Mouse (Mus musculus): Measurements from ENCODE around the gene Hmg20b. TPM values are rescaled to one million over a fixed set of nuclear protein-coding genes. Genes with fewer than 3 reads are reported as not detected.

Hmg20b gene
- polyA plus RNA-seq, 1 experiment from 2014 or later, result 118 TPM

- H3K27me3 ChIP-seq, result no peaks in the 10 kb centered on the region
- ATAC-seq, result no peak
- no peak for DNase-seq (ENCODE audit: low read depth, low spot score)
- ChIA-PET POLR2A (no interaction called here), CTCF (no interaction called here)
- in situ Hi-C loops (cut with MboI; ENCODE audit: low pct_unique_long_range_greater_than_20kb), result no loop called here
- TF ChIP-seq CTCF (IDR thresholded peaks at IDR 0.05), result no peak
These were observed 22.3 kb downstream of the Hmg20b start for GRCm38 (mm10) chr10:81327959-81328358.

- POLR2A ChIA-PET, result no interaction called here
- in situ Hi-C loops (cut with MboI; ENCODE audit: low pct_unique_long_range_greater_than_20kb), result no loop called here
- no peaks in the 10 kb centered on the region for H3K27me3 ChIP-seq
- no peak for DNase-seq (ENCODE audit: low read depth, low spot score)
- no peak for TF ChIP-seq CTCF (IDR thresholded peaks at IDR 0.05)
- CTCF ChIA-PET, result interaction anchor here (1.3 kb wide), 1 partner anchor 34 kb away, joined by 3 read pairs; the partner anchor contains the start of gene Pip5k1c
- no peak for ATAC-seq
These were observed 23.4 kb downstream of the Hmg20b start for GRCm38 (mm10) chr10:81326858-81327257.

- in situ Hi-C loops (cut with MboI; ENCODE audit: low pct_unique_long_range_greater_than_20kb), result no loop called here
- no peaks in the 10 kb centered on the region for H3K27me3 ChIP-seq
- no peak for DNase-seq (ENCODE audit: low read depth, low spot score)
- TF ChIP-seq CTCF (IDR thresholded peaks at IDR 0.05), result no peak
- ATAC-seq, result no peak
- POLR2A ChIA-PET, result no interaction called here
- CTCF ChIA-PET, result no interaction called here
These were observed 24.5 kb downstream of the Hmg20b start for GRCm38 (mm10) chr10:81325781-81326180.

GRCm38 (mm10) chr10:81325176-81325575 is 25.1 kb downstream of the Hmg20b start:
- TF ChIP-seq CTCF (IDR thresholded peaks at IDR 0.05), result no peak
- ATAC-seq (no peak), DNase-seq (ENCODE audit: low read depth, low spot score) (no peak)
- CTCF ChIA-PET, result no interaction called here
- H3K27me3 ChIP-seq, result no peaks in the 10 kb centered on the region
- in situ Hi-C loops (cut with MboI; ENCODE audit: low pct_unique_long_range_greater_than_20kb), result no loop called here
- POLR2A ChIA-PET, result no interaction called here

GRCm38 (mm10) chr10:81323791-81324530 is 26.3 kb downstream of the Hmg20b start:
- no peaks in the 10 kb centered on the region for H3K27me3 ChIP-seq
- CTCF ChIA-PET, result interaction anchor here (1.0 to 1.2 kb wide), 3 partner anchors 19 to 34 kb away, joined by 3 to 4 read pairs (median 3); partner anchors contain the start of gene Gipc3
- in situ Hi-C loops (cut with MboI; ENCODE audit: low pct_unique_long_range_greater_than_20kb), result no loop called here
- POLR2A ChIA-PET, result no interaction called here
- no peak for TF ChIP-seq CTCF (IDR thresholded peaks at IDR 0.05)
- ATAC-seq (no peak), DNase-seq (ENCODE audit: low read depth, low spot score) (no peak)

GRCm38 (mm10) chr10:81323141-81323775 is 27.0 kb downstream of the Hmg20b start:
- H3K27me3 ChIP-seq, result no peaks in the 10 kb centered on the region
- in situ Hi-C loops (cut with MboI; ENCODE audit: low pct_unique_long_range_greater_than_20kb), result no loop called here
- TF ChIP-seq CTCF (IDR thresholded peaks at IDR 0.05), result no peak
- ATAC-seq (no peak), DNase-seq (ENCODE audit: low read depth, low spot score) (no peak)
- CTCF ChIA-PET, result interaction anchor here (0.9 to 1.2 kb wide), 5 partner anchors 19 to 34 kb away, joined by 3 to 4 read pairs (median 4); partner anchors contain the start of genes Gipc3, Hmg20b and Pip5k1c
- POLR2A ChIA-PET, result no interaction called here

GRCm38 (mm10) chr10:81322444-81322843 is 27.8 kb downstream of the Hmg20b start:
- in situ Hi-C loops (cut with MboI; ENCODE audit: low pct_unique_long_range_greater_than_20kb), result no loop called here
- no peak for TF ChIP-seq CTCF (IDR thresholded peaks at IDR 0.05)
- ChIA-PET CTCF (interaction anchor here (0.9 to 1.1 kb wide), 2 partner anchors 28 to 30 kb away, joined by 4 read pairs; partner anchors contain the start of genes Hmg20b and Pip5k1c), POLR2A (no interaction called here)
- DNase-seq (ENCODE audit: low read depth, low spot score) (no peak), ATAC-seq (no peak)
- H3K27me3 ChIP-seq, result no peaks in the 10 kb centered on the region

GRCm38 (mm10) chr10:81321436-81321835 is 28.8 kb downstream of the Hmg20b start:
- CTCF ChIA-PET, result interaction anchor here (1.3 to 2.6 kb wide), 2 partner anchors 17 to 28 kb away, joined by 5 to 12 read pairs; partner anchors contain the start of gene Pip5k1c
- no peak for TF ChIP-seq CTCF (IDR thresholded peaks at IDR 0.05)
- no peaks in the 10 kb centered on the region for H3K27me3 ChIP-seq
- ATAC-seq (no peak), DNase-seq (ENCODE audit: low read depth, low spot score) (no peak)
- POLR2A ChIA-PET, result interaction anchor here (1.1 to 1.9 kb wide), 2 partner anchors 9 to 29 kb away, joined by 3 to 8 read pairs; partner anchors contain the start of gene Pip5k1c
- in situ Hi-C loops (cut with MboI; ENCODE audit: low pct_unique_long_range_greater_than_20kb), result no loop called here

- peak; percentile 86 for ATAC-seq
- ChIA-PET POLR2A (interaction anchor here (0.7 to 1.9 kb wide), 3 partner anchors 9 to 28 kb away, joined by 3 to 8 read pairs (median 3); partner anchors contain the start of gene Pip5k1c), CTCF (interaction anchor here (1.1 to 2.6 kb wide), 5 partner anchors 16 to 97 kb away, joined by 3 to 12 read pairs (median 5); partner anchors contain the start of genes Pip5k1c and Tjp3)
- TF ChIP-seq CTCF (IDR thresholded peaks at IDR 0.05), result no peak
- no peaks in the 10 kb centered on the region for H3K27me3 ChIP-seq
- peak; percentile 96 for DNase-seq (ENCODE audit: low read depth, low spot score)
- in situ Hi-C loops (cut with MboI; ENCODE audit: low pct_unique_long_range_greater_than_20kb), result no loop called here
These were observed 29.5 kb downstream of the Hmg20b start, which contains the start of gene Cactin for GRCm38 (mm10) chr10:81320550-81321347. Gene Cactin (plus strand): TSS chr10:81321103.
